ENCODE assay signal across 25 mouse cellular contexts in the genomic region with DNA sequence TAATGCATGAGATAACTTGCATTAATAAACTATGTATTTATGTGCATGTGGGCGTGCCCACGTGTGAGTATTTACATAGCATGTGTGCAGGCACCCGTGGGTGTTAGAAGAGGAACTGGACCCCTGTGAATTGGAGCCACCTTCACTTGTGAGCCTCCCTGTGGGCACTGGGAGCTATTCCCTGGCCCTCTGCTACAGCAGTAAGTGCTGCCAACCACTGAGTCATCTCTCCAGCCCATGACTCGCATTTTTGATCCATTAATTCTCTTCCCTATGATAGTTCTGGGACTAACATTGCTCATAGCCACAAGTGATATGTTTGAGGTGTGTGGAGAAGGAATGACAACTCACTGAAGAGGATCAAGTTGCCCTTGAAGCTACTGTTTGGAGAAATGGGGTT.
DNase-seq lines count a peak whose midpoint lies in the region; ATAC-seq lines count a peak whose summit lies in the region.
"Had no signal": no experiment of that assay in that cellular context is flagged by ENCODE, and none has a peak within 500 bp of the region (broad histone marks: within the 10 kb centered on the region; RNA-seq: fewer than 3 reads in every experiment).

No protein-coding gene starts in this region.

- peak; percentile 11 for DNase-seq in 3134 (ENCODE audit: extremely low read depth, insufficient read length, low spot score)
- DNase-seq in Muller cell, postnatal 12 days (ENCODE audit: inconsistent ontology term): peak; percentile 48
- DNase-seq in adrenal gland, adult 8-10 months: peak; percentile 38
- DNase-seq in adrenal gland, postnatal 36 days: peak; percentile 52 to 63
- DNase-seq in hindbrain, embryonic 11.5 days (ENCODE audit: low spot score): no peak
- no peak for DNase-seq in ovary, postnatal 36 days (ENCODE audit: low spot score)
- DNase-seq: B cell, adult 2 months; cerebellum, adult 2 months; cerebellum, postnatal 10 days; gastrocnemius, postnatal 10 days; heart, adult 2 months; heart, postnatal 14 days; kidney, adult 11 months; kidney, adult 9 months had no signal

- H3K9me3 ChIP-seq in hindbrain, embryonic 11.5 days (ENCODE audit: control insufficient read depth, low read length): no peaks in the 10 kb centered on the region
- H3K9me3 ChIP-seq in hindbrain, embryonic 12.5 days (replicated peaks): no peaks in the 10 kb centered on the region
- H3K9me3 ChIP-seq: embryonic facial prominence, embryonic 10.5 days; forebrain, embryonic 10.5 days; heart, embryonic 15.5 days; hindbrain, embryonic 10.5 days had no signal

- no peak overlapping the region for H3K27ac ChIP-seq in hindbrain, embryonic 11.5 days (ENCODE audit: low read depth, low read length)
- H3K27ac ChIP-seq in hindbrain, embryonic 12.5 days: no peak overlapping the region
- H3K27ac ChIP-seq: embryonic facial prominence, embryonic 10.5 days; forebrain, embryonic 10.5 days; heart, adult 2 months; heart, embryonic 15.5 days; hindbrain, embryonic 10.5 days had no signal

- H3K4me2 ChIP-seq in hindbrain, embryonic 11.5 days (replicated peaks; ENCODE audit: low read depth, low read length): no peak overlapping the region
- no peak overlapping the region for H3K4me2 ChIP-seq in hindbrain, embryonic 12.5 days (replicated peaks)
- H3K4me2 ChIP-seq: heart, embryonic 11.5 days; heart, embryonic 15.5 days had no signal

- no peaks in the 10 kb centered on the region for H3K27me3 ChIP-seq in hindbrain, embryonic 11.5 days (ENCODE audit: control insufficient read depth, insufficient read depth, low read length)
- no peaks in the 10 kb centered on the region for H3K27me3 ChIP-seq in hindbrain, embryonic 12.5 days
- H3K27me3 ChIP-seq: heart, embryonic 15.5 days had no signal

- H3K36me3 ChIP-seq in hindbrain, embryonic 11.5 days (ENCODE audit: control insufficient read depth, insufficient read depth, low read length): no peaks in the 10 kb centered on the region
- no peaks in the 10 kb centered on the region for H3K36me3 ChIP-seq in hindbrain, embryonic 12.5 days
- H3K36me3 ChIP-seq: embryonic facial prominence, embryonic 10.5 days; forebrain, embryonic 10.5 days; G1E; heart, embryonic 15.5 days; hindbrain, embryonic 10.5 days had no signal

- 74% methylated on average over 4 of the region's 4 CpGs for WGBS in hindbrain, embryonic 11.5 days
- WGBS in hindbrain, embryonic 12.5 days: 84% methylated on average over 4 of the region's 4 CpGs

- H3K4me1 ChIP-seq in hindbrain, embryonic 11.5 days (replicated peaks; ENCODE audit: control insufficient read depth, insufficient read depth, low read length): no peaks in the 10 kb centered on the region
- no peaks in the 10 kb centered on the region for H3K4me1 ChIP-seq in hindbrain, embryonic 12.5 days
- H3K4me1 ChIP-seq: embryonic facial prominence, embryonic 10.5 days; forebrain, embryonic 10.5 days; heart, embryonic 15.5 days; hindbrain, embryonic 10.5 days had no signal

- no peak overlapping the region for H3K9ac ChIP-seq in hindbrain, embryonic 11.5 days (ENCODE audit: low read depth, low read length)
- no peak overlapping the region for H3K9ac ChIP-seq in hindbrain, embryonic 12.5 days
- H3K9ac ChIP-seq: heart, embryonic 15.5 days had no signal

- H3K4me3 ChIP-seq in hindbrain, embryonic 11.5 days (ENCODE audit: low read depth, low read length): no peak overlapping the region
- no peak overlapping the region for H3K4me3 ChIP-seq in hindbrain, embryonic 12.5 days
- H3K4me3 ChIP-seq: embryonic facial prominence, embryonic 10.5 days; forebrain, embryonic 10.5 days; heart, adult 2 months; heart, embryonic 15.5 days; hindbrain, embryonic 10.5 days had no signal

- ATAC-seq in hindbrain, embryonic 11.5 days (ENCODE audit: low FRiP score): no peak
- ATAC-seq in hindbrain, embryonic 12.5 days (ENCODE audit: low FRiP score): no peak
- ATAC-seq: CD4-positive, CD25-positive, alpha-beta regulatory T cell, adult 4 months; forebrain, embryonic 14.5 days; hindbrain, embryonic 16.5 days; inflammation-experienced regulatory T-cells, adult 6 months had no signal

Comparison
In these comparisons a context has a peak if more than half of its experiments do, and no peak if none do; other contexts are left out.
1. DNase-seq: peak in 3134 (single experiment), Muller cell, postnatal 12 days (single experiment), adrenal gland, adult 8-10 months (single experiment) and adrenal gland, postnatal 36 days (2 of 2); none in hindbrain, embryonic 11.5 days (single experiment) and ovary, postnatal 36 days (single experiment).